Mouse (Mus musculus): ENCODE data around the gene Timm8b.

GRCm38 (mm10) chr9:50561145-50561917 is 42.4 kb upstream of the Timm8b start, which contains the start of gene Tex12:
- TF ChIP-seq CTCF (IDR thresholded peaks at IDR 0.05; ENCODE audit: low read depth) (no peak), EP300 (IDR thresholded peaks at IDR 0.05; ENCODE audit: low read depth) (no peak)
